Mouse (Mus musculus) layer of hippocampus, postnatal 14 days (tissue): ENCODE measurements around the gene Dnajc6. TPM values are rescaled to one million over a fixed set of nuclear protein-coding genes. Genes with fewer than 3 reads are reported as not detected.

Experiments
- DNase-seq, 2 experiments: peaks; one replicate each; pipeline ENCODE4 v3.0.0; 2021 to 2022; ENCODE audit warnings: low spot score in 2 of 2, mixed read lengths in 1 of 2
- total RNA-seq, 2 experiments: library from RNA; stranded (reverse); gene quantifications; 2 replicates each; pipeline ENCODE4 v1.2.3; 2021

Dnajc6 gene
- total RNA-seq, 2 experiments from 2014 or later: 318 to 332 TPM

DNA sequence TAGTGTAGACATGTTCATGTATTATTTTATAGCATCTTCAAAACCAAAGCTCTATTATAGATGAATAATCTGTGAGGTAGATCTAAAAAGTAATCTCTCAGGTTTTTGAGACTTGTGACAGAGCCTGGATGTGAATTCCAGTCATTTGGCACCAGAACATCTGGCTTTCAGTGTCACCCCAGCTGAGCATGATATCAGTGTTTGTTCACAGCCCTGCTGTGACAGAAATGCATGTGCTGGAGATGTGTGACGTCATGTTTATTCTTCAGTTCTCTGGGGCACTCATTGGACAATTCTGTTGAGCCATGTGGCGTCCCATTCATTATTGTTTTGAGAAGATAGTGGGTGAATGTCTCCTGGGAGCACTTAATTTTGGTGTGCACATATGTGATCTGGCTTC lies 139.1 kb downstream of the Dnajc6 start:
- no peak for DNase-seq

- DNase-seq: no peak
Measured at GRCm38 (mm10) chr4:101637472-101637871, 141.0 kb downstream of the Dnajc6 start.

DNA sequence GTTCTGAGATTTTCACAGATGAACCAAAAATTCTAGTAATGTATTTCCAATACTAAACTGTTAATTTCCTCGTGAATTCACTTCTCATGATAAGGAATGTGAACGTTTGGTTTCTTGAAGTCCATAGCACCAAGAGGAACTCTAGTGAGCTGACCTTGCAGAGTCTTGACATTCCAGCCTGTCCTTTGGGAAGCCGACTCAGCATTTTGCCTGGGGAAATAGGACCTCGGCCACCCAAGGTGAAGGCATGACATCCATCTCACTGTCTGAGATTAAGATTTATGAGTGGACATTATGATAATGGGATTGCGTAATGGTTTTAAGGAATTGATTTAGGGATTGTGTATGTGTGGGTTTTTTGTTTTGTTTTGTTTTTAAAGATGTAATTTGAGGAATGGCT lies 144.2 kb downstream of the Dnajc6 start:
- no peak for DNase-seq

DNA sequence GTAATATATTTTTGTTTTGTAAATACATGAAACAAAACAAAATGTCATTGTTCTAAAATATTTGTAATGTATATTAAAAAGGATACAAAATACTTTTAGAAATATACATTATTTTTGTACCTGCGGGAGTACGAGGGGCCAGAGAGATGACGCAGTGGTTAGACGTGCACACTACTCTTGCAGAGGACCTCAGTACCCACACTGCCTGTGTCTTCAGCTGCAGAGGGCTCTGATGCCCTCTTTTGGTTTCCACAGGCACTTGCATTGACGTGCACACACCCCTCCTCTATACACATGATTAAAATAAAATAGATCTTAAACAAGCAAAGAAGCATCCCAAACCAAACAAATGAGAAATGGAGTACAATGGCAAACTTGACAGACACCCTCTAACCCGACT lies 146.3 kb downstream of the Dnajc6 start:
- no peak for DNase-seq

- DNase-seq: no peak
Measured at GRCm38 (mm10) chr4:101643216-101643615, 146.8 kb downstream of the Dnajc6 start.

- DNase-seq: no peak
Measured at GRCm38 (mm10) chr4:101646857-101647195, 150.4 kb downstream of the Dnajc6 start.

GRCm38 (mm10) chr4:101647196-101647905 lies 150.9 kb downstream of the Dnajc6 start, which contains the start of gene Leprot:
TSS of gene Leprot (plus strand) at chr4:101647718.
- DNase-seq: peak; percentile 100

DNA sequence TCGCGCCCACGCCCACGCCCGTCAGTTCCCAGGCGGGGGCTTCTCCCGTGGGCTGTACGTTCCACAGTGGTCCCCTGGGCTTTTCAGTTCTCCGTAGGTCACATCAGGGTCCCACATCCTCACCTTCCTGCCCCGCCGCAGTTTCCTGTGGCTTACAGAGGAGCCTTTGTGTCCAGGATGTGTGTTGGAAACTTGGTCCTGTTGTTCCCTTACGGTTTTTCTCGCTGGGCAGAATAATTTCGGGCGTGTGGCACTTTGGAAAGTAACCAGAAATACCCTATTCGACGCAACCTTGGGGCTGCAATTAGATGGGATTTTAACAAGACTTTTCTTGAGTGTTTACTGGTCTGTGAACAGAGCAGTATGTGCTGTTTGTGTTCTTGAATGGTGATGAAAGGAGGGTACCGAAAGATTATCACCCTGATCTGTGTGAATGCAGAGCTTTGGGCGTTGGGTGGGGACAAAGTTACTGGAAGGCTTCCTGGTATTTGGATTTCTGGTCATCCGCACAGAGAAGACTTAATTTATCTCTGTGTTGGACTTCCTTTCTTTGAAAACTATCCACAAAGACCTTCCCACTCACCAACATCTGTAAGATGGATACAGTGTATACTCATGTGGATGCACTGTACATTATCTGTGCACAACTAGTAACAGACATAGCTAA lies 151.7 kb downstream of the Dnajc6 start:
- DNase-seq: peak in 1 of 2 experiments; percentile 60

DNA sequence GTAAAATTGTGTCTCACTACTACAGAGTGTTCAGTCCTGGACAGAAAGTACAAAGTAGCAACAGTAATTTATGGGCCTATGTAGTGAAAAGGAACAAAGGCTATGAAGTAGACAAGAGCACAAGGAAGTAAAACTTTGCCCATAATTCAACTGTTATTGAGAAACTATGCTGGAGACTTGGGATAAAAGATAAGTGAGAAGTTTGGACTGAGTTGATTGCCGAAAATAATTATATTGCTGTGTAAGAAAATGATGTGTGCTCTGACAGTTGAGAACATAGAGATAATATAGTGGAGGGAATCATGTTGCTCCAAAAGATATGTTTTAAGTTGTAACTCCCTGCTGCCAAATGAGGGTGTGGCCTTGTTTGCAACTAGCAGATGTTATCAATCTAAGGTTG lies 152.3 kb downstream of the Dnajc6 start:
- no peak for DNase-seq

DNA sequence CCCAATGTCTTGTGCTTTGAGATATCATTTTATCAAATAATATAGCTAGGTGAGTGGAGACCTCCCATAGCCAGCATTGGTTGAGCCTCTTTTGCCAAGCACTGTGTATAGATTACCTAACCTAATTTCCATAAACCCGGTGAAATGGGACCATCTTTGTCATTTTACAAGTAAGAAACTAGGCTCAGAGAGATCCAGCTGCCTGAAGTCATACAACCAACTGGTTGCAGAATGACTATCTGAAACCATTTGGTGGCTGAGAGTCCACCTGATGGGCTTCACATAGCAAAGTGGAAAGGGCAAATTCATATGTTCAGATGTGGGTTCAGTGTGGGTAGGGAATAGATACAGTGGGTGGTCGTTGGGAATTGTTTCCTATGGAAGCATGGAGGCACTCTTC lies 154.5 kb downstream of the Dnajc6 start:
- no peak for DNase-seq

DNA sequence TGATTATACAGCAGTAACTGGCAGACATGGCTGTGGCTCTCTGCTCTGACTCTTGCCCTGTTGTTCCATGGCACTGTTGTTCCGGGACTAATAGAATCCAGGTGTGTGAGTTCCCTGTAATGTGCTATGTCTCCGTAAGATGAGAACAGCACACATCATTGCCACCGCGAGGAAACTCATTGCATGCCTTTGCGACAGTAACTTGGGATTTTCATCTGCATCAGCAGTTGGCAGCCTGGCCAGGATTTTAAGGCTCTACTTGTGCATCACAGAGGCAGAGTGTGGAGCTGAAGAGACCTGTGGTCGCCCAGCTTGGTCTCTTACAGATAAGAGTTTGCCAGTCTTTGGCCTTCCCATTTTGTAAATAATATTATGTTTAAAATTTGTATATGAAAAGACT lies 157.8 kb downstream of the Dnajc6 start:
- no peak for DNase-seq

- peak in 1 of 2 experiments; percentile 41 for DNase-seq
Measured at GRCm38 (mm10) chr4:101654788-101655414, 158.5 kb downstream of the Dnajc6 start.

GRCm38 (mm10) chr4:101655415-101655790 lies 159.0 kb downstream of the Dnajc6 start:
- DNase-seq: no peak

DNA sequence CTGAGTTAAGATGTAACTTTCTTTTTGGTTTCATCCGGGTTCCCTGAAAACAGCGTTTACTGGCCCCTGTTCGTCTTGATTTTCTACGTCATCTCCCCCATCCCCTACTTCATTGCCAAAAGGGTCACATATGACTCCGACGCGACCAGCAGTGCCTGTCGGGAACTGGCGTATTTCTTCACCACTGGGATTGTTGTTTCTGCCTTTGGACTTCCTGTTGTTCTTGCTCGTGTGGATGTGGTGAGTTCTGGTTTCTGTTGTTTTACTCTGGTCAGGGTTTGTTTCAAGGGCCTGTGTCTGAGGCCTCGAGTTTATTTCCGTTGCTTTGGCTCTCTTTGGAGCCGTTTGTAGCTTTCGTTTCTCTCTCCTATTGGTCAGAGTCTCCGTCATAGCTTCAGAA lies 159.6 kb downstream of the Dnajc6 start:
- no peak for DNase-seq

DNA sequence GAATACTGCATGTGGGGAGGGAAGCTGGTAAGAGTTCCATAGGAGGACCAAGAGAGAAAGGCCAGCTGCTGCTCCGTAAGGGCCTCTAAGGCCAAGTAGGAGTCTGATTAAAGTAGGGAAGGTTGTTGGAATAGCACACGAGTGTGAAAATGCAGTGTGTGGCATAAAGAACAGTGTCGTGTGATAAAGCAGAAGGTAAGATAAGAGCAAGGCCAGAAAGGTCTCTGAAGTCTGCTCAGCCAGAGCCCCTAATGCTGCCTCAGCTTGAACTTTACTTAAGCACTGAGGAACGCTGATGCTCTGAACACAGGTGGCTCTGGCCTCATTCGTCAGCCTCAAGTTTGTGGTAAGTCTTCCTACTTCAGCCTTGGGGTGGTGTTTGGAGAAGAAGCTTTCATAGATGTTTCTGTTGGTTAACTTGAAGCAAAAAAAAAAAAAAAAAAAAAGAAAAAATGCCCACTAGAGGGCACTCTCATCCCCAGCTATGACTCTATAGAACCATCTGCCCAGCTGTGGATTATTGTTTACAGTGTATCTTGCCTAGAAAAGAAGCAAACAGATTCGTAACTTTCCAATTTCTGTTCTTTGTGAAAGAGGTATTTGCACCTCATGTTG lies 160.6 kb downstream of the Dnajc6 start:
- DNase-seq: no peak

- no peak for DNase-seq
Measured at GRCm38 (mm10) chr4:101664160-101664750, 167.8 kb downstream of the Dnajc6 start.

- no peak for DNase-seq
Measured at GRCm38 (mm10) chr4:101664766-101665165, 168.3 kb downstream of the Dnajc6 start.

- no peak for DNase-seq
Measured at GRCm38 (mm10) chr4:101669161-101669560, 172.7 kb downstream of the Dnajc6 start.

- DNase-seq: no peak
Measured at GRCm38 (mm10) chr4:101669811-101670210, 173.4 kb downstream of the Dnajc6 start.

- no peak for DNase-seq
Measured at GRCm38 (mm10) chr4:101674790-101675189, 178.3 kb downstream of the Dnajc6 start.

- DNase-seq: no peak
Measured at GRCm38 (mm10) chr4:101675726-101676125, 179.3 kb downstream of the Dnajc6 start.

DNA sequence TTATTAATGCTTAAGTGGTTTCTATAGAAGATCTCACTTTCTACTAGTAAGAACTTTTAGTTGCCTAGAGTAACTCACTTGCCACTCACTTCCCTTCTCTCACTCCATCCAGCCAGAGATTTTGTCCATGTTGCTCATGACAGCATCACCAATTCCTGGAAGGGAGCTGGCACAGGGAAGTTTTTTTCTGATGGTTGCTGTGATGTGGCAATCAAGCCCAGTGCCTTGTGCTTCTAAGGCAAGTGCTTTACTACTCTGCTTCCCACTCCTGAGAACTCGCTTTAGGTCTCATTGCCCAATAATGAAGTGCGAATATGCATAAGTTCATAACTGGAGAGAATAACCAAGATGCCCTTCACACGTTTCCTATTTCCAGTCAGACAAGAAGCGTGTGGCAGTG lies 186.2 kb downstream of the Dnajc6 start:
- DNase-seq: no peak
